Mouse (Mus musculus) midbrain, postnatal 0 days (tissue): ENCODE measurements around the gene Il1rl1. TPM values are rescaled to one million over a fixed set of nuclear protein-coding genes. Genes with fewer than 3 reads are reported as not detected.

Source experiments
- ATAC-seq: fragments of 200-750 bp; cut with Nextera tagmentation; 2 replicates; pipeline ENCODE4 v1.8.0; 2017; ENCODE audit warnings: moderate number of reproducible peaks, mild to moderate bottlenecking, moderate TSS enrichment, moderate library complexity; ENCODE audit not compliant: low FRiP score
- DNase-seq: peaks from one replicate; pipeline ENCODE4 v3.0.0-alpha.2; 2015; ENCODE audit warnings: low spot score
- H3K27ac ChIP-seq: fragments of 300-500 bp; sonication (generic); 2 replicates; pipeline ENCODE4 v1.5.1; 2014; ENCODE audit warnings: low read depth, mild to moderate bottlenecking, low read length, mixed read lengths
- H3K27me3 ChIP-seq: fragments of 300-500 bp; sonication (generic); 2 replicates; pipeline ENCODE4 v1.6.1; 2014; ENCODE audit warnings: low read length, control low read depth, mixed read lengths; ENCODE audit not compliant: insufficient read depth
- H3K36me3 ChIP-seq: fragments of 300-500 bp; sonication (generic); 2 replicates; pipeline ENCODE4 v1.6.1; 2014; ENCODE audit warnings: low read length, control low read depth, mixed read lengths; ENCODE audit not compliant: insufficient read depth
- H3K4me1 ChIP-seq: fragments of 300-500 bp; sonication (generic); 2 replicates; pipeline ENCODE4 v1.6.1; 2014; ENCODE audit warnings: mild to moderate bottlenecking, control low read depth, antibody characterized with exemption, low read length, mixed read lengths; ENCODE audit not compliant: insufficient read depth
- H3K4me2 ChIP-seq: fragments of 300-500 bp; sonication (generic); 2 replicates; pipeline ENCODE4 v1.6.1; 2014; ENCODE audit warnings: low read depth, mild to moderate bottlenecking, low read length, mixed read lengths; ENCODE audit not compliant: poor library complexity, severe bottlenecking
- H3K4me3 ChIP-seq: fragments of 300-500 bp; sonication (generic); 2 replicates; pipeline ENCODE4 v1.5.1; 2014; ENCODE audit warnings: low read depth, mild to moderate bottlenecking, low read length, moderate library complexity
- H3K9ac ChIP-seq: fragments of 300-500 bp; sonication (generic); replicated peaks from 2 replicates; pipeline ENCODE4 v1.6.1; 2014; ENCODE audit warnings: mild to moderate bottlenecking, low read length, moderate library complexity, mixed read lengths; ENCODE audit not compliant: poor library complexity, severe bottlenecking
- H3K9me3 ChIP-seq: fragments of 300-500 bp; sonication (generic); 2 replicates; pipeline ENCODE4 v1.6.1; 2016; ENCODE audit warnings: low read length, control low read depth
- CTCF ChIP-seq: IDR thresholded peaks from 2 replicates; pipeline ENCODE4 v1.5.1; 2016; ENCODE audit warnings: antibody characterized with exemption, mild to moderate bottlenecking
- WGBS: fragments of 180-500 bp; shearing (Covaris S2); extraction: QIAGEN DNeasy Blood & Tissue Kit; methylation state at CpG from one replicate; pipeline ENCODE4 v1.1.7; 2014; 5-methylcytosine and 5-hydroxymethylcytosine counted together
- polyA plus RNA-seq: library from polyadenylated mRNA; unstranded; fragments of >200 nt; fragmentation: Nextera tagmentation; extraction: Ambion mirVana; gene quantifications from 2 replicates; pipeline ENCODE4 v1.2.1, GENCODE M21; 2015
- total RNA-seq: library from RNA; depleted of rRNA; stranded (reverse); fragments of >200 nt; gene quantifications from 2 replicates; pipeline ENCODE4 v1.2.3, GENCODE M21; 2014; rRNA removed

The Il1rl1 gene
- total and polyA plus RNA-seq, 2 experiments from 2014 or later = 0.04 to 0.33 TPM

DNA sequence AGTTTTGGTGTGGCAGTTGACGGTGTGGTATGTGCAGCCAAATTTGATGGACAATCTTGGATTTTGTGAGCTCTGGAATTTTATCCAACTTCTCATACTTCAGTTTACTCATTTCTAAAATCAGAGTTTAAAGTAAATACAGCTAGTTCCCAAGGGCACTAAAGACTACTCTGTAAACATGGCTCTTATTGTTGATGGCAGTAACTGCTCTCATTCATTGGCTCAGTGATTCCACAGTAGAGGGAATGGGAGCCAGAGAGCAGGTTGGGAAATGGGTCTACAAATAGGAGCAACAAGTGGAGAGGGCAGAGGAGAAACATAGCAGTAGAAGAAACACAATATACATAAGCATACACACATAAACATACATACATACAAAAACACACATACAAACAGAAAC, 70.3 kb downstream of the Il1rl1 start:
- no peaks in the 10 kb centered on the region for H3K9me3 ChIP-seq
- H3K36me3 ChIP-seq = no peaks in the 10 kb centered on the region
- 91% methylated on average over 1 of the region's 1 CpGs for WGBS
- DNase-seq = no peak
- no peak overlapping the region for H3K9ac ChIP-seq
- no peak overlapping the region for H3K27ac ChIP-seq
- ATAC-seq = no peak
- H3K4me3 ChIP-seq = no peak overlapping the region
- no peaks in the 10 kb centered on the region for H3K4me1 ChIP-seq
- no peak for TF ChIP-seq CTCF
- no peak overlapping the region for H3K4me2 ChIP-seq
- no peaks in the 10 kb centered on the region for H3K27me3 ChIP-seq

DNA sequence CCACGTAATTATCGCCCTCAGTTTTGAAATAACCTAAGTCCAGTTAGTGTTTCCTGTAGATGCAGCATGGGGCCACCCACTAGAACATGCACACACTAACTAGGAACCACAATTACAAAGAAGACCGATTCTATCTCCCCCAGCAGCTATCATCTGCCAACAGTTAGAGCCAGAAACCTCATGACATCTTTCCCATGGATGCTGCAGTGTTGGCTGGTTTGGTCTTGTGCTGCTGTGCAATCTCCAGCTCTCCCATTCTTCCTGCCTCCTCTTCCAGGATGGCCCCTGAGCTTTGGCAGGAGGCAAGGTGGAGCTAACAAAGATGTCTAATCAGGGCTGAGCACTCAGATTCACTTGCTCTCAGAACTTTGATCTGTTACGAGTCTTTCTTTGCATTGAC, 71.8 kb downstream of the Il1rl1 start:
- H3K27ac ChIP-seq = no peak overlapping the region
- H3K9me3 ChIP-seq = no peaks in the 10 kb centered on the region
- TF ChIP-seq CTCF = no peak
- no peak overlapping the region for H3K9ac ChIP-seq
- WGBS = 88% methylated on average over 4 of the region's 4 CpGs
- no peaks in the 10 kb centered on the region for H3K4me1 ChIP-seq
- no peaks in the 10 kb centered on the region for H3K36me3 ChIP-seq
- H3K27me3 ChIP-seq = no peaks in the 10 kb centered on the region
- H3K4me3 ChIP-seq = no peak overlapping the region
- no peak for DNase-seq
- H3K4me2 ChIP-seq = no peak overlapping the region
- ATAC-seq = no peak

DNA sequence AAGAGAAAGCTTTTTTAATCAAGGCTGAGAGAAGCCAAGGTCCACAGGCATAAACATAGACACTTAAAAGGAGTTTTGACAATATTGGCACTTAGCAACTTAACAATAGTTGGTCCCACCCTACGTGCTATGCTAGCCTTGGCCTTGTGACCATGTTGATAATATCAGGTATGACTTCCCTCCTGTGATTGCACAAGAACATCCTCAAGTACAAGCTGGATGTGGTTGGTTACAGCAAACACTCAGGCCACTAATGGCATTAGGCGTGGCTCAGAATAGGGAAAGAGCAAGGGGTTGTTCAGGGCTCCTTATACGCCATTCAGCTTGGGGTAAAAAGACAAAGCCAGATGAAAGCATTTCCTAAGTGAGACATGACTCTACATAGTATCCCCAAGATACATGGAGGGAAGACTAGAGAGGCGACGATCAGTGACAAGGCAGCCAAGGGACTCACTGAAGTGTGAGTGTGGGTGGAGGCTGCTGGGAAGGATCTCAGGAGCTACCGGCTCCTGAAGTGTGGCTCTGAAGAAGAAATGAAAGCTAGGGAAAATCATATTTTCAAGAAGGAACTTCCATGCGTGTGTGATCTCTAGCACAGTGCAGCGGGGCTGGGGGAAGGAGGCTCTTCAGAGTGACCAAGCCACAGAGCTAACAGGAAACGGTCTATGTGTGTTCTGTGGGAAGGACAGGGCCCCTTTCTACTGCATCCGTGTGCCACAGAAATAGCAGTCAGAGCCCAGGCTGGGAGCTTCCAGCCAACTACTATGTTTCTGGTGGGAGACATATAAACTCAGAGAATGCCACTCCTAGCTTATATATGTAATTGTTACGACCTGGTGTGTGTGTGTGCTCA, 72.4 kb downstream of the Il1rl1 start:
- no peak overlapping the region for H3K9ac ChIP-seq
- TF ChIP-seq CTCF = no peak
- H3K27me3 ChIP-seq = no peaks in the 10 kb centered on the region
- no peak overlapping the region for H3K27ac ChIP-seq
- no peaks in the 10 kb centered on the region for H3K9me3 ChIP-seq
- DNase-seq = no peak
- H3K4me2 ChIP-seq = no peak overlapping the region
- no peak for ATAC-seq
- 90% methylated on average over 11 of the region's 11 CpGs for WGBS
- H3K4me1 ChIP-seq = no peaks in the 10 kb centered on the region
- no peaks in the 10 kb centered on the region for H3K36me3 ChIP-seq
- H3K4me3 ChIP-seq = no peak overlapping the region

DNA sequence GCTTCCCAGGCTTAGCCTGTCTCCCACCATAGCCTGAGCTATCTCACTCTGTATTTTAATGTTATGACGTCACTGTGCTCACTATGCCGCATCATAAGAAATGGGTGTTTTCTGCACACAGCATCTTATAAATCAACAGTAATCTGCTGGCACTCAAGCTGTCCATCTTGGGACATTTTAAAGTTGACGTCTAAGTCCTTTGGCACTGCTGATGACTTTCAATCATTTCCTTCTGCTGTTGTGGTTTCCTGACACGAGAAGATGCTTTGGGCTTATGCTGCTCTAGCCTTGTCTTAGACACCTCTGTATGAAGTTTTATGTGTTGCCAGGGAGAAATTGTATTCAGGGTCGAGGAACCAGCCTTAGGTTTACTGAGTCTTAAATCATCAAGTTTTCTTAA, 75.2 kb downstream of the Il1rl1 start:
- no peak for DNase-seq
- WGBS = 83% methylated on average over 5 of the region's 5 CpGs
- no peaks in the 10 kb centered on the region for H3K4me1 ChIP-seq
- no peaks in the 10 kb centered on the region for H3K27me3 ChIP-seq
- no peak overlapping the region for H3K9ac ChIP-seq
- H3K4me2 ChIP-seq = no peak overlapping the region
- H3K4me3 ChIP-seq = no peak overlapping the region
- TF ChIP-seq CTCF = no peak
- no peak overlapping the region for H3K27ac ChIP-seq
- ATAC-seq = no peak
- no peaks in the 10 kb centered on the region for H3K36me3 ChIP-seq
- H3K9me3 ChIP-seq = no peaks in the 10 kb centered on the region

Other genes starting within 250 kb of the Il1rl1 start
- 0.71 and 1.0 TPM in 2 replicates for gene Il1r1, start 204.5 kb upstream of the Il1rl1 start, total RNA-seq
- 0.49 and 0.63 TPM in 2 replicates for gene Il1r1, start 204.5 kb upstream of the Il1rl1 start, polyA plus RNA-seq
- 0.38 and 0.82 TPM in 2 replicates for gene Il1rl2, start 105.0 kb upstream of the Il1rl1 start, total RNA-seq
- 0.47 and 0.84 TPM in 2 replicates for gene Il1rl2, start 105.0 kb upstream of the Il1rl1 start, polyA plus RNA-seq
- gene Il18r1, start 36.0 kb downstream of the Il1rl1 start, total RNA-seq = not detected in 2 replicates
- 0.05 TPM in 1 of 2 replicates, not detected in the other for gene Il18r1, start 36.0 kb downstream of the Il1rl1 start, polyA plus RNA-seq
- gene Il18rap, start 85.8 kb downstream of the Il1rl1 start, total RNA-seq = 0.11 TPM in 1 of 2 replicates, not detected in the other
- 0.09 and 0.12 TPM in 2 replicates for gene Il18rap, start 85.8 kb downstream of the Il1rl1 start, polyA plus RNA-seq
- 0.05 and 0.24 TPM in 2 replicates for gene Slc9a4, start 150.5 kb downstream of the Il1rl1 start, total RNA-seq
- 0.12 TPM in 1 of 2 replicates, not detected in the other for gene Slc9a4, start 150.5 kb downstream of the Il1rl1 start, polyA plus RNA-seq